Mouse (Mus musculus) forebrain, embryonic 11.5 days (tissue): ENCODE results near the gene Tpp2. TPM values are rescaled to one million over a fixed set of nuclear protein-coding genes. Genes with fewer than 3 reads are reported as not detected.

Experiments
- ATAC-seq: fragments of 200-750 bp; cut with Nextera tagmentation; replicated peaks from 2 replicates; pipeline ENCODE4 v1.8.0; 2017; ENCODE audit warnings: moderate TSS enrichment; ENCODE audit not compliant: low FRiP score
- DNase-seq: peaks from one replicate; pipeline ENCODE4 v3.0.0-alpha.2; 2017; ENCODE audit warnings: low spot score
- H3K27ac ChIP-seq: fragments of 300-500 bp; sonication (generic); 2 replicates; pipeline ENCODE4 v1.5.1; 2014; ENCODE audit warnings: low read depth, low read length
- H3K27me3 ChIP-seq: fragments of 300-500 bp; sonication (generic); 2 replicates; pipeline ENCODE4 v1.6.1; 2014; ENCODE audit warnings: mild to moderate bottlenecking, low read length, mixed read lengths; ENCODE audit not compliant: control insufficient read depth, insufficient read depth
- H3K36me3 ChIP-seq: fragments of 300-500 bp; sonication (generic); 2 replicates; pipeline ENCODE4 v1.6.1; 2014; ENCODE audit warnings: mild to moderate bottlenecking, low read length, moderate library complexity, mixed read lengths; ENCODE audit not compliant: control insufficient read depth, insufficient read depth
- H3K4me1 ChIP-seq: fragments of 300-500 bp; sonication (generic); replicated peaks from 2 replicates; pipeline ENCODE4 v1.6.1; 2014; ENCODE audit warnings: low read length, mixed read lengths; ENCODE audit not compliant: control insufficient read depth, insufficient read depth
- H3K4me2 ChIP-seq: fragments of 300-500 bp; sonication (generic); 2 replicates; pipeline ENCODE4 v1.6.1; 2014; ENCODE audit warnings: low read depth, mild to moderate bottlenecking, low read length, moderate library complexity, mixed read lengths; ENCODE audit not compliant: severe bottlenecking
- H3K4me3 ChIP-seq: fragments of 300-500 bp; sonication (generic); 2 replicates; pipeline ENCODE4 v1.5.1; 2014; ENCODE audit warnings: low read depth, low read length
- H3K9ac ChIP-seq: fragments of 300-500 bp; sonication (generic); 2 replicates; pipeline ENCODE4 v1.6.1; 2014; ENCODE audit warnings: low read length
- H3K9me3 ChIP-seq: fragments of 300-500 bp; sonication (generic); 2 replicates; pipeline ENCODE4 v1.6.1; 2016; ENCODE audit warnings: low read length, mixed read lengths; ENCODE audit not compliant: control insufficient read depth
- WGBS: fragments of 180-500 bp; shearing (Covaris S2); extraction: QIAGEN DNeasy Blood & Tissue Kit; methylation state at CpG from one replicate; pipeline ENCODE4 v1.1.7; 2014; 5-methylcytosine and 5-hydroxymethylcytosine counted together
- polyA plus RNA-seq: library from polyadenylated mRNA; unstranded; fragments of >200 nt; fragmentation: Nextera tagmentation; extraction: Ambion mirVana; gene quantifications from 2 replicates; pipeline ENCODE4 v1.2.1, GENCODE M21; 2014

Tpp2 gene
- polyA plus RNA-seq, 1 experiment from 2014 or later = 70.1 TPM

DNA sequence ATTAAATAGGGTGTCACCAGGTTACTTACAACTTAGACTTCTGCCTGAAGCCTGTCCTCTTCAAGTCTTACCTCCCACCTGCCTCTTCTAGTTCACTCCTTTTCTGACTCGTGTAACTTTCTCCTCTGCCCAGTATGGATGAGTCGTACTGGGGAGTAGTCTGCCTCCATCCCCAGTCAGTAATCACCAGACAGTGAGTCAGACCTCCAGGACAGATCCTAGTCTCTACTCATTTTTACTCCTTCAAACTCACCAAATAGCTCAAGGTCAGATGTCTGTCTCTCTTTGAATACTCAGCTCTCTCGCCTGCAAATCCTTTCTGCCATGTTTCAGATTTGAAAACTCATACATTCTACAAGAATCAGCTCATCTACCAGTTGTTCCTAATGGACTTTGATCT, 35.9 kb downstream of the Tpp2 start:
- WGBS = 87% methylated on average over 3 of the region's 3 CpGs
- H3K9ac ChIP-seq = no peak overlapping the region
- H3K9me3 ChIP-seq = no peaks in the 10 kb centered on the region
- H3K4me1 ChIP-seq = no peaks in the 10 kb centered on the region
- no peak overlapping the region for H3K27ac ChIP-seq
- no peak overlapping the region for H3K4me3 ChIP-seq
- no peak overlapping the region for H3K4me2 ChIP-seq
- no peaks in the 10 kb centered on the region for H3K27me3 ChIP-seq
- H3K36me3 ChIP-seq = no peaks in the 10 kb centered on the region; the same call in 1 of the 2 replicates
- ATAC-seq (no peak), DNase-seq (no peak)

DNA sequence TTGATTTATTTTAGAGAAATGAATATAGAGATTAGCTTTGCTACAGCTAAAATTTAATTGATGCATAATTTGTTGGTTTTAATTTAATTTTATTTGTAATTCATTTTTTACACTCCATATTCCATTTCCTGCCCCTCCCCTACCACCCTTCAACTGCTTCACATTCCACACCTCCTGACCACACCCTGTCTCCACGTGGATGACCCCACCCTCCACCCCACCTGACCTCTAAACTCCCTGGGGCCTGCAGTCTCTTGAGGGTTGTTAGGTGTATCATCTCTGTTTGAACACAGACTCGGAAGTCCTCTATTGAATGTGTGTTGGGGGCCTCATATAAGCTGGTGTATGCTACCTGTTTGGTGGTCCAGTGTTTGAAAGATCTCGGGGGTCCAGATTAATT, 37.6 kb downstream of the Tpp2 start:
- WGBS = 78% methylated on average over 3 of the region's 3 CpGs
- H3K27ac ChIP-seq = no peak overlapping the region
- H3K4me1 ChIP-seq = no peaks in the 10 kb centered on the region
- DNase-seq (no peak), ATAC-seq (no peak)
- no peak overlapping the region for H3K4me2 ChIP-seq
- no peaks in the 10 kb centered on the region for H3K9me3 ChIP-seq
- H3K27me3 ChIP-seq = no peaks in the 10 kb centered on the region
- H3K4me3 ChIP-seq = no peak overlapping the region
- no peak overlapping the region for H3K9ac ChIP-seq
- no peaks in the 10 kb centered on the region; the same call in 1 of the 2 replicates for H3K36me3 ChIP-seq

DNA sequence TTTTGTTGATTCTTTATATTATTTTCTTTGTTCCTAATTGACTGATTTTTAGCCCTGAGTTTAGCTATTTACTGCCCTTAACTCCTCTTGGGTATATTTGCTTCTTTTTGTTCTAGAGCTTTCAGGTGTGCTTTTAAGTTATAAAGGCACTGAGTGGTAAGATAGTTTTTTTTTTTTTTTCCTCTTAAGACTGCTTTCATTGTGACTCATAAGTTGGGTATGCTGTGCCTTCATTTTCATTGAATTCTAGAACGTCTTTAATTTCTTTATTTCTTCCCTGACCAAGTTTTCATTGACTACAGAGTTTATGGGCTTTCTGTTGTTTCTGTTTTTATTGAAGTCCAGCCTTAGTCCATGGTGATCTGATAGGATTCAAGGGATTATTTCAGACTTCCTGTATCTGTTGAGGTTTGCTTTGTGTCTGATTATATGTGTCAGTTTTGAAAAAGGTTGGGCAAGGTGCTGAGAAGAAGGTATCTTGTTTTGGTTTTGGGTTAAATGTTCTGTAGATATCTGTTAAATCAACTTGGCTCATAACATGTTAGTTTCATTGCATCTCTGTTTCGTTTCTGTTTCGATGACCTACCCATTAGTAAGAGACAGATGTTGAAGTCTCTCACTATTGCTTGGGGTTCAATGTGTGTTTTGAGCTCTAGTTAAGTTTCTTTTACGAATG, 63.6 kb downstream of the Tpp2 start:
- ATAC-seq = no peak
- Histone ChIP-seq H3K4me2 (no peak overlapping the region), H3K9ac (no peak overlapping the region), H3K4me1 (no peaks in the 10 kb centered on the region), H3K27ac (no peak overlapping the region), H3K4me3 (no peak overlapping the region), H3K27me3 (no peaks in the 10 kb centered on the region), H3K36me3 (peaks cover 10% of the 10 kb centered on the region; the same call in 1 of the 2 replicates), H3K9me3 (no peaks in the 10 kb centered on the region)
- DNase-seq = no peak
- 96% methylated on average over 4 of the region's 4 CpGs for WGBS

DNA sequence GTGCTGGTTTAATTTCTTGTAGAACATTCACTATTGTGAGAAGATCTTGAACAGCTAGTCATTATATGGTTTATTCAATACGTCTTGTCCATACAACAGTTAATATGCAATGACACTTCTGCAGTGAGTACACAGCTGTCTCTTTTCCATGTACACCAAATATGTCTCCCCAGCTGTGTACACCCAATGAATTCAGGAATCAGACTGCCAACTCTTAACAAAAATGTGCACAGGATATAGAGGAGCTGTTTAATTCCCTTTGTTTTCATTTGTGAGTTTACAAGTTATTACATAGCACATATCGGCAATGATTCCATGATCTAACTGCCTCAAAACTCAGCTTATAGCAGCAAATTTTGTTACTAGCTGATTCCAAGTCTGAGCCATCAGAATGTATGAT, 71.1 kb downstream of the Tpp2 start:
- Histone ChIP-seq H3K36me3 (no peaks in the 10 kb centered on the region), H3K4me2 (no peak overlapping the region), H3K9ac (no peak overlapping the region), H3K27me3 (no peaks in the 10 kb centered on the region), H3K4me1 (no peaks in the 10 kb centered on the region), H3K9me3 (no peaks in the 10 kb centered on the region), H3K27ac (no peak overlapping the region), H3K4me3 (no peak overlapping the region)
- WGBS = 94% methylated on average over 2 of the region's 2 CpGs
- ATAC-seq = no peak
- no peak for DNase-seq

DNA sequence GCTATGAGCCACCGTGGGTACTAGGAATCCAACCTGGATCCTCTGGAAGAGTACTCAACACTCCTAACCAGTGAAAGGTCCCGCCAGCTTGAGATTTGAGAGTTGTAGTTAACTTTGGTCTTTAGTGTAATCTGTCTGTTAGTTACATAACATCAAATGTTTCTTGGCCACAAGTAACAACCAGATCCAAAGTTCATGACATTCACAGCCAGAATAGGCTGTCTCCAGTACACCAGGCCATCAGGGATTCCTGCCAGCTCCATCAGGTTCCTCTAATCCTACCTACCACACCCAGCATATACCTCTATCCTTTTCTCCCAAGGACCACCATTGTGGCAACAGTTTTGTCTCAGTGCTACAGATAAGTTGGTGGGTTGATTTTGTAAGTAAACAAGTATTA, 82.1 kb downstream of the Tpp2 start:
- ATAC-seq = no peak
- H3K9me3 ChIP-seq = no peaks in the 10 kb centered on the region
- H3K27ac ChIP-seq = no peak overlapping the region
- H3K4me1 ChIP-seq = no peaks in the 10 kb centered on the region
- no peaks in the 10 kb centered on the region for H3K36me3 ChIP-seq
- H3K4me2 ChIP-seq = no peak overlapping the region
- H3K4me3 ChIP-seq = no peak overlapping the region
- H3K9ac ChIP-seq = no peak overlapping the region
- 88% methylated on average over 2 of the region's 2 CpGs for WGBS
- no peak for DNase-seq
- no peaks in the 10 kb centered on the region for H3K27me3 ChIP-seq

DNA sequence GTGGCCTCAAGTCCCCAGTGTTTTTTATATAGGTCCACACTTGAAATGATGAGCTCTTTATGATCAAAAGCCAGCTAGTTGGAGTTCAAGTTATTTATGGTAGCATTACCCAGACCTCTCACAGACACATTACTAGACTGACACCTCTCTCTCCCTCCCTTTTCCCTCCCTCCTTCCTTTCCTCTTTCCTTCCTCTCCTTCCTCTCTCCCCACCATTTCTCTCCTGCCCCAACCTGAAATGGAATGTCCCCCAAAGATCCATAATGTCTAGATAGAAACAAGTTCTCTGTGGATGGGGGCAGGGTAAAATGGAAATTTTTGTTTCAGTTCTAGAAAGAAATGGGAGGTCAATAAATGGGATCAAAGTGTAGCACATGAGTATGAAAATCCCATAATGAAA, 86.5 kb downstream of the Tpp2 start, which contains the start of gene Mettl21c:
Mettl21c (minus strand) TSS at position 101 of the 400 bp plus-strand sequence.
- DNase-seq = no peak
- Histone ChIP-seq H3K4me2 (no peak within 1 kb of the TSS), H3K9ac (no peak within 1 kb of the TSS), H3K4me3 (no peak within 1 kb of the TSS), H3K4me1 (no peaks in the 10 kb centered on the region), H3K36me3 (no peaks in the 10 kb centered on the region), H3K27ac (no peak within 1 kb of the TSS), H3K9me3 (no peaks in the 10 kb centered on the region), H3K27me3 (no peaks in the 10 kb centered on the region)
- ATAC-seq = no peak

DNA sequence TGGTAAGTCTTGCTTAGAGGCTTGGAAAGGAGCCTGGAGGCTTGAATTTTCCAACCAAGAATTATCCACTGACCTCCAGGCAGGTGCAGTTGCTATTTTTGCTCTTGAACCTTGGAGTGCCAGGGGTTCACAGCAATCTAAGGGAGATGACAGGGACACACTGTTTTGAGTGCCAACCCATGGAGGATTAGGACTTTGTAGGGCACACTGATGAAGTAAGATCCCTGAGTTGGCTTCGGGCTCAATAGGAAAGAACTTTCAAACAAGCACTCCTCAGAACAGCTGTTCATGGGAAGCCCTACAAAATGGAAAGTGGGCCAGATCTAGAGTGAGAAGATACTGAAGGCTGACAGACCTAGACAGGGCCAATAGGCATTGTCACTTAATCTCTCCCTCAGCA, 89.2 kb downstream of the Tpp2 start:
- Histone ChIP-seq H3K4me3 (no peak overlapping the region), H3K9ac (no peak overlapping the region), H3K27me3 (no peaks in the 10 kb centered on the region), H3K27ac (no peak overlapping the region), H3K9me3 (no peaks in the 10 kb centered on the region), H3K36me3 (no peaks in the 10 kb centered on the region), H3K4me1 (no peaks in the 10 kb centered on the region), H3K4me2 (no peak overlapping the region)
- WGBS = 97% methylated on average over 1 of the region's 1 CpGs
- DNase-seq = no peak
- no peak for ATAC-seq

DNA sequence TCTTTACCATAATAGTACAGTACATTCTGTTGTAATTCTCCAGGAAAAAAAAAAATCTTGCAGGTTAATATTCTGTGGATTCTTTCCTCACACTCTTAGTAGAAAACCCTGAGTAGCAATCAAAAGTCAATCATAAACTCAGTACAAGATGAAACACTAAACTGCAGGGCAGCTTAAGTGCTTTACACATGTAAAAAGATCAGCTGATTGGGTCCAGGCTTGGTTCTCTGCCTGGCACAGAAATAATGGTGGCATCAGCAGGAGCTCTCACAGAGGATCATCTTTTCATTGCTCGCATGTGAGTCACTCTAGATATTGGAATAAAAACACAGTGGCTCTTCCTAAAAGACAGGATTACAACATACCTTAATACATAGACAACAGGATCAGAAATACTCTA, 94.2 kb downstream of the Tpp2 start:
- 87% methylated on average over 1 of the region's 1 CpGs for WGBS

DNA sequence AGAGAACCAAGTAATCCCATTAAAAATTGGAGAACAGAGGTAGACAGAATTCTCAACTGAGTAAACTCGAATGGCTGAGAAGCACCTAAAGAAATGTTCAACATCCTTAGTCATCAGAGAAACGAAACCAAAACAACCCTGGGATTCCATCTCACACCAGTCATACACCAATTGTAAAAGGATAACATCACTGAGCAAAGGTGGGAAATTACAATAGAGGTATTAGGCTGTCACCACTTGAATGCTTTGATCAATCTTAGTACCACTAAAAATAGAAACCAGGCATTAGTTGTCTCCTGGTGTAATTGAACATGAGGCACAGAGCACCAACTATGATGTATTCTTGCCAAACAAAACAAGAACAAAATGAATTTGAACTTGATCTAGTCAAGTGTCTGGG, 98.8 kb downstream of the Tpp2 start:
- 87% methylated on average over 2 of the region's 2 CpGs for WGBS
- Histone ChIP-seq H3K27ac (no peak overlapping the region), H3K36me3 (no peaks in the 10 kb centered on the region), H3K9me3 (no peaks in the 10 kb centered on the region), H3K27me3 (no peaks in the 10 kb centered on the region), H3K4me2 (no peak overlapping the region), H3K4me1 (no peaks in the 10 kb centered on the region), H3K9ac (no peak overlapping the region), H3K4me3 (no peak overlapping the region)
- ATAC-seq (no peak), DNase-seq (no peak)

More for the DNA sequence above, 94.2 kb downstream of the Tpp2 start:
- Histone ChIP-seq H3K27me3 (no peaks in the 10 kb centered on the region), H3K9me3 (no peaks in the 10 kb centered on the region), H3K9ac (no peak overlapping the region), H3K4me2 (no peak overlapping the region), H3K4me3 (no peak overlapping the region), H3K4me1 (no peaks in the 10 kb centered on the region), H3K36me3 (no peaks in the 10 kb centered on the region), H3K27ac (no peak overlapping the region)
- ATAC-seq (no peak), DNase-seq (no peak)
